Mouse (Mus musculus): ENCODE measurements around the gene Fam19a1.

DNA sequence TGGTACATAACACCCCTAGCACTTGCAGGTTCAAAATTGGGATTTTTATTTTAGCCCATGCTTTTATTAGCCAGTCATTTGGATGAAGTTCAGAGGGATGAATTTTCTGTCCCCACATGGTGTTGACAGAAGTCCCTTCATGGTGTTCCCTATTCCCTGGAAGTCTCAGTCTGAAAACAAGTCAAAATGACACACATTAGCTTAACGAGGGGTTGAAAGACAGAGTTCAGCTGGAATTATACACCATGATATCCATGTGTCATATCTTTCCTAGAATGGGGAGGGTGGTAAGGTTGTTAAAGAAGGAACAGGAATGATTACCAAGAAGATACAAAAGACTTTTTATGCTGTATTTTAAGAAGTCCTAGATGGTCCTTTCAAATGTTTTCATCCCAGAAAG is 511.2 kb downstream of the Fam19a1 start:
- no peak for TF ChIP-seq CTCF (IDR thresholded peaks at IDR 0.05; ENCODE audit: low read depth, low read length)
- TF ChIP-seq POLR2A (IDR thresholded peaks at IDR 0.05; ENCODE audit: borderline replicate concordance, low read depth, low read length), result no peak

Measured in bone marrow macrophage, adult 2 months (primary cell).